Mouse (Mus musculus) fibroblast of lung, adult 2 months (primary cell): ENCODE measurements at regions not wholly inside any gene's neighbourhood (a gene's known extent, or its start where the extent isn't known, plus 50 kb on each side); places are given as distances from the start of the nearest gene placed in this dataset.
A peak's percentile ranks its signal among the peaks of the same experiment; 100 is the strongest.

Source experiments
- DNase-seq: peaks from one replicate; pipeline ENCODE4 v3.0.0-alpha.2; 2011; ENCODE audit warnings: low read depth

- DNase-seq: no peak
Measured at GRCm38 (mm10) chr2:160421216-160421911, 54.5 kb upstream of the Mafb start.

- DNase-seq: no peak
Measured at GRCm38 (mm10) chr2:160424491-160424890, 57.6 kb upstream of the Mafb start.

- DNase-seq: no peak
Measured at GRCm38 (mm10) chr2:160427431-160427830, 60.6 kb upstream of the Mafb start.

GRCm38 (mm10) chr2:160433252-160433651 is 66.4 kb upstream of the Mafb start:
- DNase-seq: no peak

- DNase-seq: no peak
Measured at GRCm38 (mm10) chr2:160434701-160435100, 67.8 kb upstream of the Mafb start.

GRCm38 (mm10) chr2:160435622-160436021 is 68.8 kb upstream of the Mafb start:
- no peak for DNase-seq

- DNase-seq: no peak
Measured at GRCm38 (mm10) chr2:160439028-160439427, 72.2 kb upstream of the Mafb start.

GRCm38 (mm10) chr2:160440236-160440635 is 73.4 kb upstream of the Mafb start:
- DNase-seq: no peak

- no peak for DNase-seq
Measured at GRCm38 (mm10) chr2:160451057-160451456, 84.2 kb upstream of the Mafb start.

- peak; percentile 24 for DNase-seq
Measured at GRCm38 (mm10) chr2:160451481-160452238, 84.8 kb upstream of the Mafb start.

- no peak for DNase-seq
Measured at GRCm38 (mm10) chr2:160452239-160452530, 85.3 kb upstream of the Mafb start.

GRCm38 (mm10) chr2:160452730-160453129 is 85.9 kb upstream of the Mafb start:
- DNase-seq: no peak

- DNase-seq: no peak
Measured at GRCm38 (mm10) chr2:160455617-160456016, 88.8 kb upstream of the Mafb start.

- DNase-seq: no peak
Measured at GRCm38 (mm10) chr2:160456681-160457080, 89.8 kb upstream of the Mafb start.

GRCm38 (mm10) chr2:160471561-160471960 is 104.7 kb upstream of the Mafb start:
- DNase-seq: no peak

- DNase-seq: no peak
Measured at GRCm38 (mm10) chr2:160476181-160476580, 109.3 kb upstream of the Mafb start.

- DNase-seq: no peak
Measured at GRCm38 (mm10) chr2:160479240-160479639, 112.4 kb upstream of the Mafb start.

- no peak for DNase-seq
Measured at GRCm38 (mm10) chr2:160485097-160485496, 118.2 kb upstream of the Mafb start.

GRCm38 (mm10) chr2:160485515-160485914 is 118.7 kb upstream of the Mafb start:
- no peak for DNase-seq

- DNase-seq: no peak
Measured at GRCm38 (mm10) chr2:160499726-160500125, 132.9 kb upstream of the Mafb start.

- DNase-seq: no peak
Measured at GRCm38 (mm10) chr2:160502901-160503300, 136.0 kb upstream of the Mafb start.

- DNase-seq: no peak
Measured at GRCm38 (mm10) chr2:160503597-160504393, 136.9 kb upstream of the Mafb start.

GRCm38 (mm10) chr2:160504394-160504657 is 137.5 kb upstream of the Mafb start:
- no peak for DNase-seq
